Mouse (Mus musculus) ovary, adult 18-20 months (tissue): Measurements from ENCODE around the gene Apoc3.

ENCODE experiments used
- DNase-seq: peaks from one replicate; pipeline ENCODE4 v3.0.0; 2022; ENCODE audit warnings: low spot score, mixed read lengths

Apoc3 gene

GRCm38 (mm10) chr9:46235596-46235648, at the start of gene Apoc3:
Gene Apoc3 (minus strand): TSS chr9:46235636.
- no peak for DNase-seq

- peak; percentile 84 for DNase-seq
These were observed 47.4 kb upstream of the Apoc3 start, which contains the start of gene Bud13 for GRCm38 (mm10) chr9:46282631-46283436. Gene Bud13 (plus strand): TSS chr9:46283008.

DNA sequence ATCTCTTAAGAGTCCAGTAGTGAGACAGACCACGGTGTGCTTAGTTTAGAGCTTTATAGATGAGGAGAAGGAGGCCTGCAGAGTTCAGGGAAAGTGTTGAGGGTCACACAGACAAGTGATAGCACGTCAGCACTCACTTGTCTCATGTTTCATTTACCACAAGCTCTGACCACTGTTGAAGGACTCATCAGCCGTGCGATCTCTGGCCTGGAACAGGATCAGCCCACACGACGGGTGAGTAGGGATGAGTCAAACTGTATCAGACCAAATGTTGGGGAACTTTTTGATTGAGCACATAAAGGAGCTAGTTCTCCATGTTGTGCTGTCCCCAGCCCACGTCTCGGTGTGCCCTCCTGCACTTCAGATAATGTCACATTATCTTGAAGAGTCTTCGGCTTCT, 39.1 kb upstream of the Apoc3 start:
- DNase-seq, result no peak

DNA sequence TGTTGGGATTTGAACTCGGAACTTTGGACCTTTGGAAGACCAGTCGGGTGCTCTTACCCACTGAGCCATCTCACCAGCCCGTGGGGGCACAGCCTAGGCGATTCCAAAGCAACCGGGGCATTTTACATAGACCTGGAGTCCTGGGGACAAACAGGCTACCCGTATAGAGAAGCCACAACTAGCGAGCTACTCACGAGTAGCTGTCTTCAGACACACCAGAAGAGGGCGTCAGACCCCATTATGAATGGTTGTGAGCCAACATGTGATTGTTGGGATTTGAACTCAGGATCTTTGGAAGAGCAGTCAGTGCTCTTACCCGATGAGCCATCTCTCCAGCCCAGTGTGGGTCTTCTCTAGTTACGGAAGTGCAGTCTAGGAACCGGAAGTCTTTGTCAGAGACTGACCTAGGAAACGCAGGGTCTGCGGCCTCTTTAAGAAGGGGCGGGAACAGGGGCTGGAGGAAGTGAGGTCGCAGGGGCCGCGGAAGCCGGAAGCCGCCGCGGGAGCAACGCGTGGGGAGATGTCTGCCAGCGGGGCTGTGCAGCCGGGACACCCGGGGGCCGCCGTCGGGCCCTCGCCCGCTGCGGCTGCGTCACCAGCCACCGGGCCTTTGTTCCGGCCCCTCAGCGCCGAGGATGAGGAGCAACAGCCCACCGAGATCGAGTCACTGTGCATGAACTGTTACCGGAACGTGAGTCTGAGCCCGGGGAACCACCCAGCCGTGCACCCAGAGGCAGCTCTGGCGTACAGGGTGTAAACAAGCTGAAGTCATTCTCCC, 37.4 kb upstream of the Apoc3 start, which contains the start of gene Zpr1:
Gene Zpr1, plus strand, starts transcription at position 388 of the 778 bp plus-strand sequence.
- peak; percentile 82 for DNase-seq

DNA sequence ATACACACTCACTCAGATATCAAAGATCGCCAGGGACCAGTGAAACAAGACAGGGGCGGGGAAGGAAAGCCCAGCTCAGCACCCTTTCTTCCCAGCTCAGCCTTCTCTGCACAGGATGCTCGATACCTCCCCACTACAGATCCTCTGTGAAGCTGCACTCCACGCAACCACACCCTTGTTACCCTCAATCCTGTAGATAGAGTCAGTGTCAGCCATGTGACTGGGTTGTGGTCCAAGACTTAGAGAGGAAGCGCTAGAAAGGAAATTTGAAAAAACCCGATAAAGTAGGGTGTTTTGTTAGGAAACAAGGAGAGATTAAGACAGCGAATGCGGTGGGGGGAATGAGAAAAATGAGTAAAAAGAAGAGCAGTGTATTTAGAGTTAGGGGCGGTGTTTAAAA, 36.6 kb upstream of the Apoc3 start:
- no peak for DNase-seq

GRCm38 (mm10) chr9:46270782-46271181, 35.3 kb upstream of the Apoc3 start:
- DNase-seq, result no peak

DNA sequence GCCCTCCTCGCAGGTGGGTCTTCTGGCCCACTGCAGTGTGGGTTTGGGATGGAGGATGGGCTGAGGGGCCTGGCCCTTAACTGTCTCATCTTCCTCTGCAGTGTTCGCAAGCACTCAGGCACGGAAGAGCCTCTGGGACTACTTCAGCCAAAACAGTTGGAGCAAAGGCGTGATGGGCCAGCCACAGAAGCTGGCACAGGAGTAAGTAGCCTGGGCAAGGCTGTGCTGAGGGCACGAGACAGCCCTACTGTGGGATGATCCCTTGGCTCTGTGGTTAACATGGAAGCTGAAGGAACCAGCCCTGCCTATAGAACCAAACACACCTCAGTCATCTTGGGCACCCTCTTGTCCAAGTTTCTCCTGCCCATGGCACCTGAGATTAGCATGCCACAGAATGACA, 33.7 kb upstream of the Apoc3 start:
- DNase-seq, result no peak

DNA sequence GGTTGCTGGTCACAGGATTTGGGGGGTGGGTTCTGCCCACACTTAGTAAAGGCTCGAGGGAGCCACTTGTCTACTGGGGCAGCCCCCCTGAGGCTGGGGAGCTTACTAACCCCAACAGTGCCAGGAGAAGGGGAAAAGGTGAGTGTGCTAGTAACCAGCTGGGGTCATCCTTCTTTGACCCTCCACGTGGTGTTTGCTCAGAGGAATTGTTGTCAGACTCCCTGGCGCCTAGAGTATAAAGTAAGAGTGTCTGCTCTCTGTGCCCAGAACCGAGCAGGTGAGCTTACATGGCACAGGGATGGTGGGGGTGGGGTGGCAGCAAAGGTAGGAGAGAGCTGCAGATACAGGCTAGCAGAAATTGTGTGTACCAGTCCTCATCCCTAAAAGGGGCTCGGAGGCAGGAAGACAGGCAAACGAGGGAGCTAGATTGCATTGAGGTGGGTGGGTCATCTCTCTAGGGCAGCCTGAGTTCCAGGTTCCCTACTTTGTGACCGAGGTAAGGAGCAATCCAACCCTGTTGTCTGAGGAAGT, 33.0 kb upstream of the Apoc3 start, which contains the start of gene Apoa5:
Gene Apoa5, plus strand, starts transcription at position 291 of the 531 bp plus-strand sequence.
- DNase-seq, result no peak

DNA sequence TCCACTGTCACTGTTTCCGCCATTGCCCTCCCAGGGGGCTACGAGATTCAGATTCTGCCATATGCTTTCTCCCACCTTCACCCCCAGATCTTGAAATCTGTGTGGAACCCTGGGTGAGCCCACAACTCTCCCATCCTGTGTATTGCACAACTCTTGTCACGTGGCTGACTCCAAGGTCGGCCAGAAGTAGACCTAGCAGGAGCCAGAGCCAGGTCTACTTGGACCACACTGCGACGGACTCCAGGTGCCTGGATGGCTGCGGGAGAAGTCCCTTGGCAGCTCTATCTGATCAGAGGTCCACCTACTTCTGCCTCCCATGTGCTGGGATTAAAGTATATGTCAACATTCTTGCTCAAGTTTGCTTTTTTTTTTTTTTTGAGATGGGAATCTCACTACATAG, 25.7 kb upstream of the Apoc3 start:
- DNase-seq, result no peak

- no peak for DNase-seq
These were observed 23.7 kb upstream of the Apoc3 start for GRCm38 (mm10) chr9:46259111-46259510.

DNA sequence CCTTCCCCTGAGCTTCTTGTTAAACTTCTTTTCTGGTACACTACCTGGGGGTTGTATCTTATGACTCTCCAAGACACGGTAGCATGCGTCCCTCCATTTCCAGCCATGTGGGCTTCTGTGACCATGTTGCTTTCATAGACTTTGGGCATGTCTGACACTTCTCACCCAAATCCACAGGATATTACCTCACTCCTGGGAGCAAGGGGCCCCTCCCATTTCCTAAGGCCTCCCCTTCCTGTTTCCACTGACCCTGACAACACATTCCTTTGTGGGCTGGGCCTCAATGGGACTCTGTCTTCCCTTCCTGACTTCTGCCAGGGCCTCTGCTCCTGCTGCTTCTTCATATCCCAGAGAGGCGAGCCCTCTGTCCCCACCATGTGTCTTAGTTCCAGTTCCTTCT, 22.1 kb upstream of the Apoc3 start:
- no peak for DNase-seq

DNA sequence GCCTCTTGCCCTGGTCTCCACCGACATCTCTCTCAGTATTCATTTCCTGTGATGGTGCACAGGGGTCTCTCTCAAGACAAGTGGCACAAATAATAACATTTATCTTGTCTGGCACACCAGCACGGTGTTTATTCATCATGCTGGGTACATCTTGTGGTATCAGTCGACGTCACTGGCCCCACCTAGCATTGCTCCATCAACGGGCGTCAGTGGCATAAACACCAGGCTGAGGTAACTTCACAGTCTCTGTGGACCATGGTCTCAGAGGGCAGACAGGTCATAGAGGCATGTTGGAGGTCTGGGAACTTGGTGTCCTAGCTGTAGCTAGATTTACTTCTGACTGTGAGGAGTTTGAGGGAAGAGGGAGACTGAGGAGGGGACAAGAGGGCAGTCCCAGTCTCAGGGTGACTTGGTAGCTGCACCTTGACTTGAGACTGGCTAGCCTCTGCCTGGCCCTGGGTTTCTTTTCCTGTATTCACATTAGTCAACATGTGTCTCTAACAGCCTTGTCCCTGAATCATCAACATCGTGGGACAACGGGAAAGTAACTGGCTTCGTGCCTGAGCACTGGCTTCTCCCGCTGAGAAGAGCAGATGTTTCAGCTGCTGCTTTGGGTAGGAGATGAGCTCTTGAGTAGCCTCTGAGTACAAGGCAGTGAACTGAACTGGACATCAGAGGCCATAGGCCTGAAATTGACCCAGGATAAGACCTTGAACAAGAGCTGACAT, 21.4 kb upstream of the Apoc3 start:
- no peak for DNase-seq

DNA sequence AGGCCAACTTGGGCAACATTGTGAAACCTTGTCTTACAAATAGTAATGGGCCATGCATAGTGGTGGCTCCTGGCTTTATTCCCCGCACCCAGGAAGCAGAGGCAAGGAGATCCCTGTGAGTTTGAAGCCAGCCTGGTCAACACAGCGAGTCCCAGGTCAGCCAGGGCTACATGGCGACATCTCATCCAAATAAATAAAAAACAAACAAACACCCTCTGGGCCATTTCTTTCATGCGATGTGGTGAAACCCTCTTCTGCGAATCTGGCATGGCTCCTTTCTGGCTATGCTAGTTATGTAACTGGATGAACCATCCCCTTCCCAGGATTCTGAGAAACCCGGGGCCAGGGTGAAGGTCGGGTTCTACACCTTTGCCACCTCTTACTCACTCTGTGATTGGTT, 20.7 kb upstream of the Apoc3 start:
- DNase-seq, result no peak

DNA sequence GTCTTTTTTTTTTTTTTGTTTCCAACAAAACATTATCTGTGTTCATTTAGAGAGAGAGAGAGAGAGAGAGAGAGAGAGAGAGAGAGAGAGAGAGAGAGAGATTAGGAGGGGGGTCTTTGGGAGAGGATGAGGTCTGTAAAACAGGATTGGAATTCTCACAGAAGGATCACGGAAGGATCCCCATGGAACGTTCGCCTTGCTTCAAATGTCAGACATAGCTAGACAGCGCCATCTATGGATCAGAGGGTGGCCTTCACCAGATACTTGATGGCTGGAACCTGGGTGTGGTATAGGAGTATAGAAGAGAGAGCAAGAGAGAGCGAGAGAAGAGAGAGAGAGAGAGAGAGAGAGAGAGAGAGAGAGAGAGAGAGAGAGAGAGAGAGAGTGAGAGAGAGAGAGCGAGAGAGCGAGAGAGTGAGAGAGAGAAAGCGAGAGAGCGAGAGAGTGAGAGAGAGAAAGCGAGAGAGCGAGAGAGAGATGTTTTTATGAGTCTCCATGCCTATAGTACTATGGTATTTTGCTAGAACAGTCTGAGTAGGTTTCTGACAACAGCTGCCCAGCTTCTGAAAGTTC, 11.4 kb upstream of the Apoc3 start:
- no peak for DNase-seq

DNA sequence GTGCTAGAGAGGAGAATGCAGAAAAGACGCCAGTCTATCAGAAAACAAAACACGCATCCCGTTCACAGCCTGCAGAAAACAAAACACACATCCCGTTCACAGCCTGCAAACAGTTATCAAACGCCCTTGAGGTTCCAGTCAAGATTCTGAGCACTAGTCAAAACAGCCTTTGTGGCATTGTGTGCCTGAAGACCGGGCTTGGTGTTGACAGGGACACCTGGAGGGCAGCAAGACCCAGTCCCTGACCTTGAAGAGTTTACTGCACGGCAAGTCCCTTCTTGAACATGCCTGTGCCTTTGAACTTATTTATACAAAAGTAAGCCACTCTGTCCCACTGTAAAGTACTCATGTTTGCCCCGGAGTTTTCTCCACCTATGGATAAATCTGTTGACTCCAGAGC, 8.1 kb upstream of the Apoc3 start:
- DNase-seq, result peak; percentile 69

- no peak for DNase-seq
These were observed 7.7 kb upstream of the Apoc3 start for GRCm38 (mm10) chr9:46243122-46243521.

- DNase-seq, result no peak
These were observed 6.4 kb upstream of the Apoc3 start for GRCm38 (mm10) chr9:46241818-46242217.

GRCm38 (mm10) chr9:46240526-46241153, 5.2 kb upstream of the Apoc3 start, which contains the start of gene Apoa4:
Gene Apoa4 (plus strand): TSS chr9:46240696.
- DNase-seq, result no peak

DNA sequence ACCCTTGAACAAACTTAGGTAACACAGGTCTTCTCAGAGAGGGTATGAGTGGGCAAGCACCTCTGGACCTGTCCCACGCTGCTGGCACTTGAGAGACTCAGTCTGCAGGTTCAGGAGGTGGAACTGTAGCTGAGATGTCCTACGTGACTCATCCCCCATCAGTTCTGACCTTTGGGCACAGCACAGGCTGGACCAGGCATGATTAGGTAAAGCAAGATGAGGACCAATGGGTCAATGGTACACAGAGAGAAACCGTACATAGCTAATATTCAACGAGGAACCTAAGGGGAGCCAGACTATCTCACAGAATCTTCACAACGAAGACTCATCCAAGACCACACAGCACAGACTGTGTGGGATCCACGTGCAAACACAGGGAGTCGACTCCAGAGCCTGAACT, 3.4 kb upstream of the Apoc3 start:
- DNase-seq, result no peak

GRCm38 (mm10) chr9:46235649-46236048, 213 bp upstream of the Apoc3 start:
- DNase-seq, result no peak

GRCm38 (mm10) chr9:46235196-46235595, 240 bp downstream of the Apoc3 start:
- DNase-seq, result no peak

- no peak for DNase-seq
These were observed 4.9 kb downstream of the Apoc3 start for GRCm38 (mm10) chr9:46230450-46230975.
